Mouse (Mus musculus) hindbrain, embryonic 10.5 days (tissue): Measurements from ENCODE around the gene Ssh2. TPM values are rescaled to one million over a fixed set of nuclear protein-coding genes. Genes with fewer than 3 reads are reported as not detected.

Experiments
- DNase-seq: peaks from one replicate; pipeline ENCODE4 v3.0.0-alpha.2; 2017; ENCODE audit warnings: low spot score
- H3K27ac ChIP-seq: fragments of 300-500 bp; sonication (generic); 2 replicates; pipeline ENCODE4 v1.5.1; 2016; ENCODE audit warnings: mild to moderate bottlenecking, moderate library complexity
- H3K27me3 ChIP-seq: fragments of 300-500 bp; sonication (generic); 2 replicates; pipeline ENCODE4 v1.6.1; 2016; ENCODE audit warnings: mild to moderate bottlenecking; ENCODE audit not compliant: poor library complexity, insufficient read depth, severe bottlenecking
- H3K36me3 ChIP-seq: fragments of 300-500 bp; sonication (generic); 2 replicates; pipeline ENCODE4 v1.6.1; 2016; ENCODE audit warnings: mild to moderate bottlenecking, moderate library complexity
- H3K4me1 ChIP-seq: fragments of 300-500 bp; sonication (generic); replicated peaks from 2 replicates; pipeline ENCODE4 v1.6.1; 2016; ENCODE audit warnings: mild to moderate bottlenecking
- H3K4me3 ChIP-seq: fragments of 300-500 bp; sonication (generic); 2 replicates; pipeline ENCODE4 v1.5.1; 2016; ENCODE audit warnings: mild to moderate bottlenecking, moderate library complexity
- H3K9me3 ChIP-seq: fragments of 300-500 bp; sonication (generic); 2 replicates; pipeline ENCODE4 v1.6.1; 2016; ENCODE audit warnings: mild to moderate bottlenecking, moderate library complexity
- WGBS: fragments of 180-500 bp; shearing (Covaris S2); methylation state at CpG from one replicate; pipeline ENCODE4 v1.1.7; 2016; 5-methylcytosine and 5-hydroxymethylcytosine counted together
- polyA plus RNA-seq: library from polyadenylated mRNA; unstranded; fragments of >200 nt; fragmentation: Nextera tagmentation; extraction: Ambion mirVana; gene quantifications from 2 replicates; pipeline ENCODE4 v1.2.1, GENCODE M21; 2016

Ssh2 gene
- polyA plus RNA-seq, 1 experiment from 2014 or later: 10.1 TPM

DNA sequence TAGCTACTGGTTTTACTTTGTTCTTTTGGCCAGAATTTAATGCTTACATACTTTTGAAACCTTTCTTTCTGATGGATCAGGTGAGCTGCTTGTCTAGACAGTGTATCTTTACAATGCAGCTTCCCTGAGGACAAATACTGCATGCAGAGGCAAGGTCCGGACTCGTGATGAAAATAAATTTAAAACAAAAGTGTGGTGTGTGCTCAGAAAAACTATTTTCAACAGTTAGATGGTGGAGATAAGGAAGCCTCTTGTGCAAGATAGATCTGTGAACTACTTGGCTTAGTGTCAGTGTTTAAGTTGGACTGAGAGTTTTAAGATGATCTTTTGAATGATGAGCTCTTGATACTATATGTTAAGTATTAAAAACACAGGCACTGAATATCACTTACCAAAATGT, 186.4 kb downstream of the Ssh2 start:
- WGBS: 82% methylated on average over 2 of the region's 2 CpGs
- H3K27ac ChIP-seq: no peak overlapping the region
- H3K4me1 ChIP-seq: no peaks in the 10 kb centered on the region
- DNase-seq: no peak
- H3K9me3 ChIP-seq: no peaks in the 10 kb centered on the region
- no peak overlapping the region for H3K4me3 ChIP-seq
- H3K27me3 ChIP-seq: no peaks in the 10 kb centered on the region
- 0 out of 2 replicates have a peak, but pooled peaks cover 7% of the 10 kb centered on the region for H3K36me3 ChIP-seq

DNA sequence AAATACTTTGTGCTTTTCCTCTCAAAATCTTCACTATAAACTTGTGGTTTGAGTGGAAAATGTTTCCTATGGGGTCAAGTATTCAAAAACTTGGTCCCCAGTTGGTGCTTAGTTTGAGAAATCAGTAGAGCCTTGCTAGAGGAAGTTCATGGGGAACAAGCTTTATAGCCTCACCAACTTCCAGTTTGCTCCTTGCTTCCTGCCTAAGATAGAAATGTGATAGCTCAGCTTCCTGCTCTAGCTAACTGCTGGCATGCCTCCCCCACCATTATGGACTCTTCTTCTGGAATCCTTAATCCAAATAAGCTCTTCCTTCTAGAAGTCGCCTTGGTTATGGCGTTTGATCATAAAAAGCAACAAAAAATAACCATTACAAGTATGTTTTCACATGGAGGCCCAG, 190.2 kb downstream of the Ssh2 start:
- DNase-seq: no peak
- Histone ChIP-seq H3K4me1 (no peaks in the 10 kb centered on the region), H3K9me3 (no peaks in the 10 kb centered on the region), H3K27me3 (no peaks in the 10 kb centered on the region), H3K27ac (no peak overlapping the region), H3K4me3 (no peak overlapping the region), H3K36me3 (peaks cover 8% of the 10 kb centered on the region)
- WGBS: 81% methylated on average over 2 of the region's 2 CpGs

GRCm38 (mm10) chr11:77409879-77410278, 193.8 kb downstream of the Ssh2 start:
- H3K4me3 ChIP-seq: no peak overlapping the region
- H3K36me3 ChIP-seq: peaks cover 8% of the 10 kb centered on the region
- no peaks in the 10 kb centered on the region for H3K4me1 ChIP-seq
- no peak for DNase-seq
- 87% methylated on average over 6 of the region's 6 CpGs for WGBS
- H3K27ac ChIP-seq: no peak overlapping the region
- H3K9me3 ChIP-seq: no peaks in the 10 kb centered on the region
- no peaks in the 10 kb centered on the region for H3K27me3 ChIP-seq

GRCm38 (mm10) chr11:77411284-77411683, 195.2 kb downstream of the Ssh2 start:
- peaks cover 8% of the 10 kb centered on the region for H3K36me3 ChIP-seq
- no peaks in the 10 kb centered on the region for H3K9me3 ChIP-seq
- H3K27me3 ChIP-seq: no peaks in the 10 kb centered on the region
- DNase-seq: no peak
- no peaks in the 10 kb centered on the region for H3K4me1 ChIP-seq
- H3K4me3 ChIP-seq: no peak overlapping the region
- no peak overlapping the region for H3K27ac ChIP-seq

GRCm38 (mm10) chr11:77414141-77414839, 198.2 kb downstream of the Ssh2 start:
- WGBS: 79% methylated on average over 2 of the region's 2 CpGs
- no peaks in the 10 kb centered on the region for H3K27me3 ChIP-seq
- no peaks in the 10 kb centered on the region for H3K4me1 ChIP-seq
- H3K36me3 ChIP-seq: peaks cover under 1% of the 10 kb centered on the region; the same call in 1 of the 2 replicates
- DNase-seq: no peak
- H3K4me3 ChIP-seq: no peak overlapping the region
- H3K27ac ChIP-seq: no peak overlapping the region
- no peaks in the 10 kb centered on the region for H3K9me3 ChIP-seq

- Histone ChIP-seq H3K4me3 (no peak overlapping the region), H3K9me3 (no peaks in the 10 kb centered on the region), H3K27ac (no peak overlapping the region), H3K4me1 (no peaks in the 10 kb centered on the region), H3K36me3 (peaks cover 4% of the 10 kb centered on the region; the same call in 1 of the 2 replicates), H3K27me3 (no peaks in the 10 kb centered on the region)
- 70% methylated on average over 4 of the region's 4 CpGs for WGBS
- DNase-seq: no peak
These were observed 200.3 kb downstream of the Ssh2 start for GRCm38 (mm10) chr11:77416212-77417000.

GRCm38 (mm10) chr11:77418021-77418420, 201.9 kb downstream of the Ssh2 start:
- no peak for DNase-seq
- H3K27me3 ChIP-seq: no peaks in the 10 kb centered on the region
- H3K4me3 ChIP-seq: no peak overlapping the region
- H3K9me3 ChIP-seq: no peaks in the 10 kb centered on the region
- H3K36me3 ChIP-seq: peaks cover 19% of the 10 kb centered on the region
- no peak overlapping the region for H3K27ac ChIP-seq
- WGBS: 96% methylated on average over 4 of the region's 4 CpGs
- no peaks in the 10 kb centered on the region for H3K4me1 ChIP-seq

DNA sequence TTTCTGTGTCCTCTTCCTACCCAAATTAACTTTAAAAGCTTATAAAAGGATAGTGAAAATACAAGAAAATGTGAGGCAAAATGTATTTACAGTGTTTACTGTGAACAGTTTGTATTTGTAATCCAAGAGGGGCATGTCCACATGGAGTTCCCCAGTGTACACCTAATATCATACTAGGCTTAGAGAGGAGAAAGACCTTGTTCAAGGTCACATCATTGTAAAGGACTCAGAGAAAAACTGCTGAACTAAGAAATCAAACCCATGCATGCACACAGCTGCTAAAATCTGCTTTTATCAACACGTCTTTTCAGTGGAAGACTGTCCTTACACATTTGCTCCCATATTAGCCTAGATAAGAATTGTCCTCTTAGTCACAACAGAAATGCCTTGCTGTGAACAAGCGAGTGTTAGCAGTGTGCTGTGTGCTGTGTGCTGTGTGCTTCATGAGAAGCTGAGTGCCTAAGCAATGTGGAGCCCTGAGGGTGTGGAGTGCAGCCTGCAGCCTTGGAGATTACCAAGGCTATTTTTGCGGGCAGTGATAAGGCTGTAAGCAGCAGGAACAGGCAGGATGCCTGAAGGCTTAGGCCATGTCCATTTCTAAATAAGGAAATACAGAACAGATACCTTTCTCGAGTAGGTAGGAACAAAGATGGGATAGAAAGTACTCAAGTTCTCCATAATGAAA, 207.2 kb downstream of the Ssh2 start:
- WGBS: 83% methylated on average over 4 of the region's 4 CpGs
- no peak for DNase-seq
- no peaks in the 10 kb centered on the region for H3K27me3 ChIP-seq
- no peaks in the 10 kb centered on the region for H3K9me3 ChIP-seq
- no peak overlapping the region for H3K4me3 ChIP-seq
- no peaks in the 10 kb centered on the region for H3K4me1 ChIP-seq
- no peak overlapping the region for H3K27ac ChIP-seq
- H3K36me3 ChIP-seq: peaks cover 51% of the 10 kb centered on the region

DNA sequence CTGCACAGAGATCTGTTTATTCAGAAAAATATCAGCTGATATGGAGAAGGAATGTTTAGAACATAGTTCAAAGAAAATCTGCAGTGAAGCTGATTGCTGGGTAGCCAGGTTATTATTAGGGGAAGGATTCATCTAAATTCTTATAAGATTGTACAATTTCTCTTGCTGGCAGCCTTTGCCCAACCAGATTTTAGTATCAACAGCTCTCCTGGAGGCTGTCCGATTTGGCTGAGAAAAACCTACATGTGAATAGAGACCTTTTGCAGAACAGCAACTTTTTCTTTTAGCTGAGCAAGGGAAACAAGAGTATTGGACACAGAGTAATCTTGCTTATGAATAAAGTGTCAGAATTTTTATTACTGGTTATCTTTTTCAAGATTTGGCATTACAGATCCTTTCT, 212.4 kb downstream of the Ssh2 start:
- Histone ChIP-seq H3K9me3 (no peaks in the 10 kb centered on the region), H3K4me3 (no peak overlapping the region), H3K4me1 (no peaks in the 10 kb centered on the region), H3K36me3 (peaks cover 45% of the 10 kb centered on the region), H3K27ac (no peak overlapping the region), H3K27me3 (no peaks in the 10 kb centered on the region)
- no peak for DNase-seq
- WGBS: 94% methylated on average over 1 of the region's 1 CpGs

GRCm38 (mm10) chr11:77437026-77437425, 220.9 kb downstream of the Ssh2 start:
- Histone ChIP-seq H3K36me3 (peaks cover 39% of the 10 kb centered on the region), H3K4me1 (no peaks in the 10 kb centered on the region), H3K27me3 (no peaks in the 10 kb centered on the region), H3K27ac (no peak overlapping the region), H3K9me3 (no peaks in the 10 kb centered on the region), H3K4me3 (no peak overlapping the region)
- DNase-seq: no peak
- WGBS: 86% methylated on average over 2 of the region's 2 CpGs

DNA sequence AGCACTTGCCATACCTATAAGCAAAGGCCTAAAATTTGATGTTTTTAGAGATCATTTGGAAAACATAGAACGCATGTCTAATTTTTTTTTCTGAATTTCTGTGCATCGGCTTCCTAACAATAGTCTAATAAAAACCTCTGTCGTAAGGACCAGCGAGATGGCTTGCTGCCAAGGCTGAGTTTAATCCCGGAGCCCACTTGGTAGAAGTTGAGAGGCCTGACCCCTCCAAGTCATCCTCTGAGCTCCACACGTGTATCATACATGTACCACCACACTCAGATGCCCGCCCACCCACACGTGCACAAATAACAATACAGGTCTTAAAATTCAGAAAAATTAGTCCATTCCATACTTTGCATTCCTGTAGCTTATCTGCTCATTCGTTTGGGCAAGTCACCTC, 224.0 kb downstream of the Ssh2 start:
- 94% methylated on average over 9 of the region's 9 CpGs for WGBS
- no peak overlapping the region for H3K4me3 ChIP-seq

DNA sequence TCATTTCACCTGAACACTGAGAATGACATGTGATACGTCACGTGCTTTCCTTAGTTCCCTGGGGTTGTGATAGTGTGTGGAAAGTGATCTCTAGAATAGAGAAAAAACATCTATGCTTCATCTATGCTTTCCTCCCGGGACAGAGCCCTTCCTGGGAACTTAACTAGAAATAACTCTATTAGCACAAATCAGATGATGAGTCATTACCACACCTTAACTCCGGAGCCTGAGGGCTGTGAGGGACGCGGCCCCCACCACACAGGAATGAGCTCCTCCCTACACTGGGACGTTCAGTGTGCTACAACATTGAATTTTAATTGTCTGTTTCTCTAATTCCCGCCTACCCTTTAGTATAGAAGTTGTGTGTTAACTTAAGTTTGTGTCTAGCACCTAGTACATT, 224.9 kb downstream of the Ssh2 start:
- no peak overlapping the region for H3K27ac ChIP-seq
- no peaks in the 10 kb centered on the region for H3K27me3 ChIP-seq
- no peak overlapping the region for H3K4me3 ChIP-seq
- no peaks in the 10 kb centered on the region for H3K9me3 ChIP-seq
- peaks cover 51% of the 10 kb centered on the region for H3K36me3 ChIP-seq
- no peak for DNase-seq
- no peaks in the 10 kb centered on the region for H3K4me1 ChIP-seq
- WGBS: 91% methylated on average over 8 of the region's 8 CpGs

More for the DNA sequence above, 224.0 kb downstream of the Ssh2 start:
- H3K27me3 ChIP-seq: no peaks in the 10 kb centered on the region
- H3K36me3 ChIP-seq: peaks cover 47% of the 10 kb centered on the region
- H3K27ac ChIP-seq: no peak overlapping the region
- no peaks in the 10 kb centered on the region for H3K4me1 ChIP-seq
- DNase-seq: no peak
- H3K9me3 ChIP-seq: no peaks in the 10 kb centered on the region
